Mouse (Mus musculus) right cerebral cortex, postnatal 36 days (tissue): ENCODE results near the gene Cntn1.
A peak's percentile ranks its signal among the peaks of the same experiment; 100 is the strongest.

ENCODE experiments used
- DNase-seq, 2 experiments: peaks; one replicate each; pipeline ENCODE4 v3.0.0; 2022; ENCODE audit warnings: low spot score in 2 of 2, mixed read lengths in 1 of 2

Gene Cntn1

DNA sequence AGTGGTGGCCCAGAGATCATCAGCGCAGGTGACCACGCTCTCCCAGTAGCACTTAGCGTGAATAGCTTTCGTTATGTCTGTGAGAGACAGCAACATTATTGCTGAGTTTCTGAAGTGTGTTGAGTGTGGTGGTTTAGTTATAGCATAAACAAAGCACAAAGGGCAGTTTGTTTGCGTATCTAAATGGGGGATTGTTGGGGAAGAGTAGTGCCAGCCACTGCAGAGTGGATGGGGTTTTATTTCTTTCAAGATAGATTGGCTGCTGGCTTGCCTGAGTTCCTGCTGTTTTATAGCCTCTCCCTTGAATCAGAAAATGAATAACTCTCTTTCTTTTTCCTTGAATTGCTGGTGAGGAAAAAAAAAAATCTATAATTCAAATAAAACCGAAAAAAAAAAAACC is 86.1 kb downstream of the Cntn1 start:
- DNase-seq, result no peak

DNA sequence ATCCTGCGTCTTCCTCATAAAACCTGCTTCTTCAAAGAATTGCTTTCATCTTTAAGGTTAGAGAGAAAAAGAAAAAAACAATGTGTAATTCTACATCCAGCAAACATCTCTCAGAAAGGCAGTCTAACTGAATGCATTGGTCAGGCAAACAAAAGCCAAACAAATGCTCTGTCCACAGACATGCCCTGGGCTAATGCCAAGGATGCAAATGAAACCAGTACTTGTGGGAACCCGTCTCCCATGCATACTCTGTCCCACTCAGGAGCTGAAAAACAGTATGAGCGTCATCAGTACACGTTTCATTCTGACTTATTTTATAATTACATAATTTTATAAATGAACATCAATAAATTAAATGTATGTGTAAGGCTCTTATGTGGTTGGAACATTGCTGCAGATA is 91.0 kb downstream of the Cntn1 start:
- no peak for DNase-seq

DNA sequence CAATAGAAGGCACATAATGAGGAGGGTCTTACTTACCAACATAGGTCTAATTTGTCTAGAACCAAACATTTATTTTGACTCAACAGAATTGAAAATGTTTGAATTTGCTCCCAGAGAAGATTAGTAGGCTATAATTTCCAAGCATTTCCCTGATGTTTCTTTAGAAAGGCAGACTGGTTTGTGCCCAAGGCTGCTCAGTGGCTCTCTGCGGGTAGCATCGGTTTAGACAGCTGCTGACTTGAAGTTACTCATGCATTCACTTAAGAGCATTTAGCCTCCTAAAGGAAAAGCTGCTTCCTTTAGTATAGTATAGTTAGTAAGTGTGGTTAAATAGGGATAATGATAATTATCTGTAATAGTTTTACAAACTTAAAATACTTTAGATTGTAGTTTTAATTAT is 104.0 kb downstream of the Cntn1 start:
- DNase-seq, result no peak

DNA sequence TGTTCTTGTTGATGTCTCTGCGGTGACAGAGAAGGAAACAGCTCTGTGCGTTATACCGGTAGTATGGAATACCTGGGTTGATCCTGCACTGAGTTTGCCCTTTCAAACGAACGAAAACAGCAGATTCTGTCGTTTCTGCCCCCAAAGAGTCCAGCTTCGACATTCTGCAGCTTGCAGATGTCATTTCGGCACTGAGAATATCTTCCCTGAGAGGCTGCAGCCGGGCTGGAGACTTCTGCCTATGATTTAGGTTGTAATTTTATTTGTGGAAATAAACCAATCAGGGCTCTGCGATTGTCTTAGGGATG is 109.8 kb downstream of the Cntn1 start:
- no peak for DNase-seq

DNA sequence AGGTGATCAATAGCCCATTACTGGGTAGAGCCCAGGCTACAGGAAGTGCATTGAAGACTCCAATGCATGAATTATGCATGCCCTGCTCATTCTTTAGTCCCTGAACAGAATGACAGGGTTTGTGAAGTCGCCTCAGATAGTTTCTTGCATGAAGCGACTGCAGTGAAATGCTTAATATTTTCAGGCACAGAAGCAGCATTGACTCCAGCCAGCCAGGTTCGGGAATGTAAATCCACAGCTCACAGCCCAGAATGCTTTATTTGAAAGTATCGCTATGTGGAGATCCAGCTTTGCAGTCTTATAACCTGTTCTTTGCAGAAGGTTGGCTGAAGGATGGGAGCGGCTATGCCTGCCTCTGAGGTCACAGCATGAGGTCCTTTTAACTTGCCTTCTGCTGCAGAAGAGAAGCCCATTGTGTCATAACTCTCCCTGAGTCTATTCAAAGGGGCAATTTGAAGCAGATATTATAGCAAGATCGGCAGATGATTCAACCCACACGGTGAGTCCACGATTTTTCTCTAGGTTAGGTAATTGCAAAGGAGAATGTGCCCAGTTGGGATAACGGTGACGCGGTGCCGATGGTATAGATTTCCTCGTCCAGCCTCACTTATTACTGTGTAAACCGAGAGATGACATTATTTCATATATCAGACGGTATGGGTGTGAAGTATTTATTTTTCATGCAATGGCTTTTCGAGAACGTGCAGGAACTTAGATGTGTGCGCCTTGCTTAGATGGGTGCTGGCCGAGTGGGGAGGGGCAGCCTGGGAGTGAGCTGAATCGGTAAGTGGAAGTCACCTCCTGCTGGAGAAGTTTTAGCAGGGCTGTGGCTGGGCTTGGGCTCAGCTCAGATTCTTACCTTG is 110.4 kb downstream of the Cntn1 start:
- DNase-seq, result peak; percentile 28 to 46

DNA sequence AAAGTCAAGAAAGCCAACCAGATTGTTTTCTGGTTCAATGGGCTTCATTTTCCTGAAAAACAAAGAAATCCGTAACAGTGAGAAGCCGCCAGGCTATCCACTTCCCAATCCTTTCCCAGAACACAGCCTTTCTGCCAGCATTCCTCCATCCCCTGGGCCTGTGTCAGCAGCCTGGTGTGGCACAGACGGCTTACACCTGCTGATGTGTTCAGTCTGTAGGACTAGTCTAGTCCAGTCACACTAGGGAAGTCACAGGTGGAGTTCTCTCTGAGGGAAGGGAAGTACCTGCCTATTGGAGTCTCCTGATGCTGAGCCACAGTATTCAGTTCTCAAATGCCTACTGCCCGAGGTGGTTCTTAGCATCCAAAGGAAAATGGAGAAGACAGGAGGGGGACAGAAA is 111.9 kb downstream of the Cntn1 start:
- DNase-seq, result no peak

DNA sequence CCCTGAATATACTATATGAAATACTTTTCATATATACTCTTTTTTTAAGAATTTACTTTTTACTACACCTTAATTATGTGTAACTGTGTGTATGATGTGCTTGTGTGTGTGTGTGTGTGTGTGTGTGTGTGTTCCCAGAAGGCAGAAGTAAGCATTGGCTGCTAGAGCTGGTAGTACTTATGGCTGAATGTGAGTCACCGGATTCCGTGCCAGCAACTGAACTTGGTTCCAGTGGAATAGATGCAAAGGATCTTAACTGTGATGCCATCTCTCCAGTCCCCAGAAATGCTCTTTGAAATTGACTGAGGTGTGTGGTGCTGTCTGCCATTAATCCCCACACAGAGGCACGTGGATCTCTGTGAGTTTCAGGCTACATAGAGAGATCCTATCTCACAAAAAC is 113.2 kb downstream of the Cntn1 start:
- peak; percentile 42 to 58 for DNase-seq

DNA sequence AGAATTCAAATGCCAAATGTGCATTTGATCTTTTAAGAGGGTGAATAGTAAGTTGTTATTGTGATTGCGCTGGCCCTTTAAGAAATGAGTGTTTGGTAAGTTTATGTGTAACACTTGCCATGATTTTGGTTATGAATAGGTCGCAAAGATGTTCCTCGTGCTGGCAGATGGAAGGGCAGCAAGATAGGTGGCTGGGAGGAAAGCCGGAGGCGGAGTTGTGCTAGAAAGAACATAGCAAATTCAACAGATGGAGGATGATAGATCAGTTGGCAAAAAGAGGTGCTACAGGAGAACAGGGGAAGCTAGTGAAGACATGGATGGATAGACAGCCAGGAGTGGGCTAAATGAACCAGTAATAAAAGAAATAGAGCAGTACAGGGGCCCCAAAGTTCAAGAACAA is 115.3 kb downstream of the Cntn1 start:
- peak; percentile 31 to 58 for DNase-seq

DNA sequence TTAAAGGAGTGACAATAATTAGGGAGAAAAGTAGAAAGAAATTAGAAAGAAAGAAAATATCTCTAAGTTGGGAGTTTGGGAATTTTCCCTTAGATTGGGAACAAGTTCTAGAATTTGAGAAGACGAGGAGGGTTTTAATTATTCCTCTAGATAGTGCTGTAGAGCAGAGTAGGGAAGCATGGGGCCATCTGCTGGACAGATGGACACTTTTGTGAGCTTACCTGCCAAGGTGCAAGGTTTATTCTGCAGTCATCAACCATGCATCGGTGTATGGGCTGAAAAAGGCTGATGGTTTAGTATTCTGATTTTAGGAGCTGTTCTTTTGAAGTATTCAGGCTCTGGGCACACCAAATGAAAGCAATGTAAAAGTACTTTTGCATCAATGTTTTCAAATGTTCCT is 124.8 kb downstream of the Cntn1 start:
- no peak for DNase-seq

DNA sequence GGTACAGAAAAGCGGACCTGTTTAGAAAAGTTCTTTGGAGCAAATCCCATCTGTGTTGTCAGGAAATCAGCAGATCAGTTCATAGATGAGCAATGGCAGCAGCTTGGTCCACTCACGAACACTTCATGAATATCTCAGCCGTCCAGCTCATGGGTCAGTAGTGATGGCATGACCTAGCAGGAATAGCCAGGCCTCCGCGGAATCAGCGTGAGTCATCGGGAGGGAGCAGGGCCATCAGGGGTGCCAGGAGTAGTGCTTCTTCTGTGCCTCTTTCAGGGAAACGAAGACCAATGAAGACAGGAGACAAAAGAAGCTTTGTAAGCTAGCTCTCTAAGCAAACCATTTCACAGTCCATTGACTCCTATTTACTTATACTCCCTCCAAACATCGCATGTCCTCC is 126.4 kb downstream of the Cntn1 start:
- DNase-seq, result no peak

DNA sequence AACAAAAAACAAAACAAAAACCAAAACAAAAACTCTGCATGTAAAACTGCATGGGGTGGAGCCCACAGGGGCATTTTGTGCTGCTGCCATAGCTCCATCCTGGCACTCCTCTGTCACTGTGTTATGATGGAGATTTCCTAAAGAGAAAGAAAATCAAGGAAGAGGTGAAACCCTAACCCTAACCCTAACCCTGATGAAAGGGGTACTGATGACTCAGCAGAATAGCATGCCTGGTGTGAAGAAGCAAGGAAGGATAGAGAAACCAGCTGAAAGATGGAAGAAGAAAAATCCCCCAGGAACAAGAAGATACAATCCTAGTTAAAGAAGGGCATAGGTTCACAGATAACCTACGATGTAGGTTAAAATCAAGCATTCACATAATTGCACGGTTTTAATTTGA is 134.5 kb downstream of the Cntn1 start:
- no peak for DNase-seq

DNA sequence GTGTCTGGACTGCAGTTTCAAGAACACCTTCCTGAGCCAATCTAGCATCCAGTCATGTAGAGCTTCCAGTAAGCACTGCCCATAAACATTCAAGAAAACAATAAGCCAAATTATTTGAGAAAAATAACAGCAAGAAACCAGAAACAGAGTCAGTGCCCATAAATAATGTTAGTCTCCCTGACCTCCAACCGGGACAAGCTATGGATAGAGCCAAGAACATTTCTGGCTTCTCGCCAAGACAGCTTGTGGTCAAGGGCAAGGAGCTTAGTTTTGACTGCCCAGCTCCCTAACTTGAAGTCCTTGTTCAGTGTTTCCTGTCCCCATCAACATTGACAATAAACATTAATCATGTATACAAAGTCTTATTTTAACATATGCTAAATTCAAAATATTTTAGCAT is 139.0 kb downstream of the Cntn1 start:
- DNase-seq, result no peak

DNA sequence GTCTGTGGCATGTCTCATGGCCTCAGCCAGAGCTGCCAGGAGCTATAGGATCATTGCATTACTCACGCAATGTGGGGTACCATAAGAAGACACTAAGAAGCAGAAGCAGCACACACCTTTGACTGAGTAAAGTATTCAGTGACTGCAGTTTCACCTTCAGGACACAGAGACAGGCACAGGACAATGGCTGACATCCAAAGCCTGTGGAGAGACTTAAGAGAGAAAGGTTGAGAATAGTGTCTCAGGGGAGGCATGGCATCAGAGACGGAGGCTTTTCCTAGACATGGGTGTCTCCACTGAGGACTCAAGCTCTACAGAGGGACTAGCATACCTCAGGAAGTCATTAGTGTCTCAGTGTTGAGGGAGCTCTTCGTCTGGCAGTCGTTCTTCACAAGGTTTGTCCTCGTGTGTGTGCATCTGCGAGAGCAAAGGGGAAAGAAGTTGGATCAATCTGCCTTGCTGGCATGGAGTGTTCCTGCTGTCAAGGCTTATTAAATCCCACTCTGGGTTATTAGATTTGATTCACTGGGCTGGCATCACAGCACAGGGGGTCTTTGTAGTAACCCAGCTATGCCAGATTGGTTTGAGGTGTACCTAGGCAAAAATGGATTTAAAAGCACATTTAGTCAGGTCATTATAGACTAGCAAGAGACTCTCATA is 149.5 kb downstream of the Cntn1 start:
- no peak for DNase-seq

DNA sequence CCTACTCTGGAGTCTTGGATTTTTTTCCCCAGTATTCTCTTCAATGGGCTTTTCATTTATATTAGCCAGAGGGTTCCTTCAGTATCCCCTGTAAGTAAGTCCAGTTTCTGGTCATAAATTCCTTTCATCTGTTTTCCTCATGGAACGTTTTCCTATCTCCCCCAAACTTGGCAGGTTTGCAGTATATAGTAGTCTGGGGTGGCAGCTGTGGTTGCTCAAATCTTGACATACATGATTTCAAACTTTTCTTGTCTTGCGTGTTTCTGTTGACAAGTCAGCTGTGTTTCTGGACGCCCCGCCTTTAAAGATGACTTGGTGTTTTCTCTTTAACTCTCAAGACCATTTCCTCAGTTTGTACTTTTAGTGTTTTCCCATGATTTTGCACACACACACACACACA is 155.7 kb downstream of the Cntn1 start:
- no peak for DNase-seq

DNA sequence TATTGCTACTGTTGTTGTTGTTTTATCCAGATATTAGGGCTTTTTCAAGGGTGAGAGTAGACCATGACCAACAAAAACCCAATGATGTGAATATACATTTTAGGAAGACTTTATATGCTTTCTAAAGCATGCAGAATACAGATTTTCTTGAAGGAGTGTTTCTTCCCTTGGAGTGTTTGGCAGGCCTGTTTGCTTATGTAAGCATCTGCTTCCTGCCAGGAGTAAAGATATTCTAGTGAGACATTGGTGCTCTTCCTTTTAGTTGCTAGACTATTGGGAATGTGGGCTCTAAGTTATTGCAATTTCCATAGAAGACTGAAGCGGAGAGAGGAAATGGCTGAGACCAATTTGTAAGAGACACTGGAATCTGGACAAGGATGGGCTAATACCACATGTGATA is 158.8 kb downstream of the Cntn1 start:
- DNase-seq, result peak in 1 of 2 experiments; percentile 41

DNA sequence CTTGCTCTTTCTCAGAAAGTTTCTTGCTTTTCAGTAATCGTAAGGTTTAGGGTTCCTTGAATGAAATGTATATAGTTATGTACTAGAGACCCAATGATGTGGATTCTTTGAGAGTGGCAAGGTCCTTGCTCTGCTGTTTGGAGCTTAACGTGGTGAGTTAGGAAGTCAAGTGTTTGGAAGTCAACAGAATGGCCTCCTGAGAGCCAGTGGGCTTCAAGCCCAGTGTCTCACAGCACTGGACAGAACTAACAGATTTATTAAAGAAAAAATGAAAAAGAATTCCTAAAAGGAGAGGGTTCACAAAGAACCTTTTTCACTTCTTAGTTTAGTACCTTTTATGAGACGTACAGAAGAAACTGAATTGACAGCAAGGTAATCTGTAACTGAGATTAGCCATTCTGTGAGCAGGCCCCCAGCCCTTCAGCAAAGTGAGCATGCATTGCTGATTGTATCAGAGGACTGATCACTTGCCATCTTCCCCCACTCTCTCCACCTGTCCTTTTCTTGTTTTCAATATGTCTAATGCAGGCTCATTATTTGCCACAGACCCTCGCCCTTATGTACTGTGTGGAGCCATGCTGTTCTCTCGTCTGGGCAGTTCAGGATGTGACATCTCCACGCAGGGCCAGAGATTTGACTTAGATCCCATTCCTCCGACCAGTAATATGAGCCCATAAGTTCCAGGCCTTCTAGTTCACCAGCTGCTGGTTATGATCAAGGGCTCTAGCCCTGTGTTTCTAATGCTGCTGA is 159.7 kb downstream of the Cntn1 start:
- DNase-seq, result no peak

DNA sequence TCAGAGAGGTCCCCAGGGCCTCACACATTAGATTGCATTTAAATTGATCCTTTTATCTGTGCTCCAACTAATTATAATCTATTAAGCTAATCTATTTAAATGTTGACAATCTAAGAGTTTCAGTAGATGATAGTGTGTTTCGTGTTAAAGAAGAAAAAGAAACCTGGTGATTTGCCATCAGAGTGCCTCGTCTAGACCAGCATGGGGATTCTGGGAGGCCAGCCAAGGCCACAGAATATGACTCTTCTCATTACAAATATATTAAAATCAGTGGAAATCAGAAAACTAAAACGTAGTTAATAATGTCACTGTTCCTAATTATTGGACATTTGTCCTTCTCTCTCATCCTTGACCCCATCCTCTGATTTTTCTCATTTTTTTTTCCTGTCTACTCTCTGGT is 164.9 kb downstream of the Cntn1 start:
- no peak for DNase-seq

DNA sequence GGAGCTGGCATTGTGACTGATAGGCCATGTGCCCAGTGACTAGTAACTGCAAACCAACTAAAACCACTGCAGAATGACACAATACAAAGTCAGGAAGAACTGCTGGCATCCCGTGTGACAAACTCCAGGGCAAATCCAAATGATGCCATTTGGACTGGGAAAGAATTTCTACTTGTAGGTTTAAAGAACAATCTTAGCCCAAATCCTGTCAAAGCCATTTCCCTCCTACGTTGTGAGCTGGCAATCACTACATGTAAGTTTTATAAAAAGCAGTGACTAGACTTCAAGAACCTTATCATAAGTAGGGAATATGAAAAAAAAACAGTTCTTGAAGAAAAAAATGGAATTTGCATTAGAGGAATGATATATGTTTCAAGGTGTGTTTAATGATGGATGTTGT is 170.5 kb downstream of the Cntn1 start:
- DNase-seq, result no peak

DNA sequence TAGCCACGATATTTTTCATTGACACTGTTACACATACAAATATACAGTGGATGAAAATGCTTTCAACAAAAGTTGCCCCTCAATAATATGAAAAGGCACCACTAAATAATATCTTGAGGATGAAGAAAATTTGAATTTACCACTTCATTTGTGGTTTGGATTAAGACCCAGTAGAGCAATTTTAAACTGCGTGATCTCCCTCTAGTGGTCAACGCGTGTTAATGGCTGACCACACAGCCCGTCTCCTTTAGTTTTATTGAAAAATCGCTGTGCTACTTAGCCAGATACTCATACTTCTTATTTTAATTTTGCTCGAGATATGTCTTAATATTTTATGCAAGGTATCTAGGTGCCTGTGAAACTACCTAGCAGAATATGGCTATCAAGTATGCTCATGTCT is 180.4 kb downstream of the Cntn1 start:
- no peak for DNase-seq

DNA sequence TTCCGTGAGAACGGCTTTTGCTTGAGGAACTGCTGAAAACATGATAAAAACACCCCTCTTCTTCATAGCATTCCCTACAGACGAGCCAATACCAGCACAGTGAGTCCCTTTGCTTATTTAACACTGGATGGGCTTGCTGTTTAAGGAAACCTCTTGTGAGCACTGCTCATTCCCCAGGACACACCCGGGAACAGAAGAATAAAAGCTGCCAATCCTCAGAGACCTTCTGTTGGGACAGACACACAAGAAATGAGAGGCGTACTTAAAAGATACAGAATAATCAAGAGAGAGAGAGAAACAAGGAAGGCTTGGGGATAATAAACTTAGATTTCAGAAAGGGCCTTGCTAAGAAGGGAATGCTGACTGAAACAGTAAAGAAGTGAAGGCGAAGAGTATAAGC is 184.9 kb downstream of the Cntn1 start:
- DNase-seq, result no peak

DNA sequence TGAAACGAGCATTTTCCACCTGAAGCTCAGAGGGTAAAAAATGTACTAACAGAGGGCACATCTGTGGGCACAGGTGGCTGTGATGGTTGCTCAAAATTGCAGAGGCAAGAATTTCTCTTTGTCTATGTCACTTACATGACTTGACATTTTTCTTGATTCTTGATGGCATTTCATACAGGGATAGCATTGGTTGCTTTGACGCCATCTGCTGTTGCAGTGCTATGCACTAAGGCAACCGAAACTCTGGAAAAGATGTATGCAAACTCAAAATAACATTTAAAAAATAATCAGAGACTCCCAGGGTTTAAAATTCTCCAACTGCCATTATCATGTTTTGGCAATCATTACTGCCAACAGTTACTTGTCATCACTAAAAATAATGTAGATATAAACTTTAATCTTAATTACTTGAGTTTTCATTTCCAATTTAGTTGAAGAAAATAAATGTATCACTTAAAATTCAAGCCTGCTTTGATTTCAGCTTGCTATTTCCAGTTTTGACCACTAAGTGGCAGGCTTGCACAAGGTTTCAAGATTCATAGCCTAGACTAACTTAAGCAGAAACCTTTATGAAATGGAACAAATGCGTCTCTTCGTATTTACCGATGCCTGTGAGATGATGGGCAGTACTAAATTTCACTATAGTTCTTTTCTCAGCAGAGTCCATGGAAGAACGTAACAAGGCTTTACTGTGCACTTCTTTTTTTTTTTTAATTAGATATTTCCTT is 214.2 kb downstream of the Cntn1 start:
- peak; percentile 36 to 38 for DNase-seq

DNA sequence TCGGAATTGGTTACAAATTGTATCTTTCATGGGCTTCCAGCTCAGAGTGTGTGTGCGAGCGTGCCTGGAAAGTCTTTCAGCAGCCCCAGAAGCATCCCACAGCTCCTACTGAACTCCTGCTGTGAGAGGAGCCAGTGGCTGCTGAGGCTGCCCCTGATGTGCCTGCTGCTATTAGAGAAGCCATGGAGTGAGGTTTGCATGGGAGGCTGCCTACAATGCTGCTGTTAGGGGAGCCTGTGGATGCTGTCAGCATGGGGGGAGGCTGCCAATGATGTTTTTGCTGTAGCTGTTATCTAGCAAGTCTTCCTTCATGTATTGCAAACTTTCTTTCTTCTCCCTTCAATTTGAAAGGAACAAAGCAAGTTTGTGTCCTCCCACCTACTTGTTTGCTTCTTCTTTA is 217.4 kb downstream of the Cntn1 start:
- DNase-seq, result no peak
